Mouse (Mus musculus) adrenal gland, postnatal 10 days (tissue): ENCODE measurements around the gene Thada. TPM values are rescaled to one million over a fixed set of nuclear protein-coding genes. Genes with fewer than 3 reads are reported as not detected.

Experiments
- DNase-seq: peaks from one replicate; pipeline ENCODE4 v3.0.0; 2021; ENCODE audit warnings: mixed read lengths
- total RNA-seq, 2 experiments: library from RNA; stranded (reverse); gene quantifications; 2 replicates each; pipeline ENCODE4 v1.2.3; 2021

The Thada gene
- total RNA-seq, 2 experiments from 2014 or later = 13.0 to 18.4 TPM

DNA sequence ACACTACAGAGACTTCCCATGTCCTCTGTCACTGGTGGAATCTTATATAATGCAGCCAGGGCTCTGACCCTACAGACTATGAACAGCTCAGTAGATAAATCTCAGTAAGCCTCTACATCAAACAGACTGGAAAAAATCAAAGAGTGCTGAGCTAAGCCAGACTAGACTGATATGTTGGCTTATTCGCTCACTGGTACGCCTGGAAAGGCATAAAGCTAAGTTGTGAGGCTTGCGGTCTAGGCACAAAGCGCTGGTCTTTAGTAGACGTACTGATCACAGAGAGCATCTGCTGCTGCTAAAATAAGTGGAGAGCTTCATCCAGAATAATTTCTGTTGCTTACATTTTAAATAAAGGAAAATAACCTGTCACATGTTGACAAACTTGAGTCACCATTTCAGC, 95.6 kb downstream of the Thada start:
- no peak for DNase-seq

GRCm38 (mm10) chr17:84369769-84370168, 96.2 kb downstream of the Thada start:
- no peak for DNase-seq

DNA sequence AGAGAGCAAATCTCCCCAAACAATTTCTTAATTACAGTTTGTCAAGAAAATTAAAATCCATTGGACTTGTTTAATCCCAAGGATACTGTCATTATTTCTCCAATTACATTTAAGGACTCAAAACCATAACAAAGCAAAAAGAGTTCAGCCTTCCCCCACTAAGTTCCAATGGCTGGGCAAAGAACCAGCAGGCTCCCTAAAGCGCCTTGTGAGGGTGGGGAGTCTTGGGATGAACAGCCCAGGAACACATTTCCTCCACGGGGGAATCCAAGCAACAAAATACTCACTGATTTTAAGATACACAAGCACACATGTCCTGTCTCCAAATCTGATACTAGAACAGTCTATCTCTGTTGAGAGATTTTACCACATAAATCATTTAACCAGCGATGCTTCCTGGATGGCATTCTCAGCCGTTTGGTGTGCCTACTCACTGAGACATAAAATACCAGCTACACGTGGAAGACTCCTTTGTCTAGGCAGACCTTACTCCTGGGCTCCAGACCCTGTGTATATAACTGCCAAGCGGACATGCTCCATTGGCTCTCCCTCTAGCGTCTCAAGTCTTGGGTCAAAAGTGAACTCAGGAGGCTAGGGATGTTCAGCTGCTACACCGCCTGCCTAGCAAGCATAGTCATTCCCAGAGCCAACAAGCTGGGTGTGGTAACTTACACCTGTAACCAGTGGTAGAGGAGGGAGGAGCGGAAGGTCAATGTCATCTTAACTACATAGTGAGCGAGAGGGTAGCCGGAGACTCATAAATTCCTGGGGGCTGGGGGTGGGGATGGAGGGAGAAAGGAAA, 97.6 kb downstream of the Thada start:
- DNase-seq = no peak

DNA sequence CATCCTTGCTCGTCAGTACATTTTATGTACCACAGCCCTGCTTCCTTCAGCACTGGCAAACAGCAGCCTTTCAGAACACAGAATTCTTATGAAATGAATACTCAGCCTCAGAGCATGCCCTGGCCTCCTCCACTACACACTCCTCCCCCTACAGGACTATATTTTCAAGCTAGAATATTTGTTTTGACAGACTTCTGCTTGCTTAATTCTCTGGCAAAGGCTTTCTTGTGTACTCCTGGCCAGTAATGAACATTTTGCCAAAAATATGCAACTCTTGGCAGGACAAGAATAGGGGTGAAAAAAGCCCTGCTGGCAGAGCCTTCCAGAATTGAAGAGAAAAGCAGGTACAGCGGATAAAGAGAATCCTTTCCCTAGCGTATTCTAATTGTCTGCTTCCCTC, 98.3 kb downstream of the Thada start:
- peak; percentile 54 for DNase-seq

DNA sequence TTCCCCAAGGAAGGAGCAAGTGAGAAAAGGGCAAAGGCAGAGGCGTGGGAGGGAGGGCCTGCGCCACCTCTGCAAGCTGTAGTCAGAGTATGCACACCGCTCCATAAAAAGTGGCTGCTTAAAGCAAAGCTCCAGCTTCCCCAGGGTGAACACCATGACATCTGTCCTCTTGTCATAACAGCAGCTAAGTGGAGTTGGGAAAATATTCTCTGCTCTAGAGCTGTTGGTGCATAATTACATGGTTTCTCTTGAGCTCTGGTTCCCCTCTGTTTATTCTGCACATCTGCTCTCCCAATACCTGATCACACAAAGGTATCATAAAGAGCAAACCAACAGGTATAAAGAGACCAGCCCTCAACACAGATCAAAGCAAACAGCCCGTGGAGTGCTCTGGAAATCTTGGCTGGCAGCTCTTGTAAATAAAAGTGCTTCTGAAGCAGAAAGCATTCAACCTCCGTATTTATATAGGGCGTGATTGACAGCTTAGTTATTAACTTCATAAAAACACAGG, 100.2 kb downstream of the Thada start:
- no peak for DNase-seq

- DNase-seq = peak; percentile 70
Measured at GRCm38 (mm10) chr17:84365006-84365716, 100.8 kb downstream of the Thada start.

DNA sequence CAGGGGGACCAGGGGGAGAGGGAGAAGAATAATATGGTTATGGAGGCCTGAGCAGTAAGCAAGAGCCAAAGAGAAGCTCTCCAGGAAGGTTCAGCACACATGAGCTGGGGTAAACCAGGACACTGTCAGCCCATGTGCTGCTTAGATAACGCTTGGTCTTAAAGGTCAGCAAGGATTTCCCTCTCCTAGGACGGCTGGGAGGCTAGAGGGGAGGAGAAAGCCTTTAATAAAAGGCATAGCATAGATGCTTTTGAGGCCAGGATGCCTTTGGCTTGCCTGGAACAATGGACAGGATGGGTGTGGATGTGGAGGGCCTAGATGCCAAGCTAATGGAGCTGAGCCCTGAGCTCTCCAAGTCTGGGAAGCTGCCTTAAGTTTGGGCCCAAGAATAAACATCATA, 102.6 kb downstream of the Thada start:
- no peak for DNase-seq

DNA sequence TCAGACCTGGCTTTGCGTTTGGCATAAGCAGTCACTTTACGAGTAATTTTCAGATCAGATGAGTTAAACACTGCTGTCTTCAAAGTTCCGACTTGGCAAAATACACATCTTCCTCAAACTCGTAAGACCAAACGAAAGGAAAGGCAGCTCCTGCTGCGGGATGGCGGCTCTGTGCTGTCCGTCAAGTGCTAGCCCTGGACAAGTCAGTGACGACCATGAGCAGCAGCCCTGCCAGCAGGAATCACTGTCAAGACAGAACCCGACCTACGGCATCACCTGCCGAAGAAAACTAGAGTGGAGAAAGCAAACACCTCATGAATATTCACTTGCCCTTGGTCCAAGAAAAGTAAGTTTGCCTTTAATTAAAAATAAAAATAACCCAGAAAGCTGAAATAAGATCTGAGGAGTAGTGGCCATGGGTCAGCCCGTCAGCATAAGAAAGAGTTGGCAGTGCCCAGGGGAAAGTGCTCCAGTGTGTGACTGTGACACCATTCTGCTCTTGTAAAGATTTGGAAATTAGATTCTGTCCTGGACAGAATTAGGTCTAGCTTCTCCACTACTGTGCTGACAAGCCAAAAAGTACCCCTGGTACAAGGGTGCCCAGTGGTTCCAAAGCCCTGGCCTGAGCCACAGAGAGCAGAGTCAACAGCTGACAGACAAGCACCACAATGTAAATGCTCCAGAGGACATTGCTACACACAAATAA, 103.3 kb downstream of the Thada start:
- no peak for DNase-seq

DNA sequence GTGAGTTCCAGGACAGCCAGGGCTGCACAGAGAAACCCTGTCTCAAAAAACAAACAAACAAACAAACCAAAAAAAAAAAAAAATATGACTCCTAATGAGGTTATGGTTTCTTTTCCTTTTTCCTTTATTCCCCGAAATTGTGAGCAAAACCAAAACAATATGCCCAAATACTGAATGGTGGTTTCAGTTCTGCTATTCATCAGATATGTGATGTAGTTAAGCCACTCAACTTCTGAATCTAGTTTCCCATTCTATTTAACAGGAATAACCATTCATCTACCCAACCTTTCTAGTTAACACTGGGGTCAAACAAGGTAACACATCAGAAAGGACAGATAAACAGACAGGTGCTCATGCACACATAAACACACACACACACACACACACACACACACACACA, 105.0 kb downstream of the Thada start:
- no peak for DNase-seq

- no peak for DNase-seq
Measured at GRCm38 (mm10) chr17:84359810-84360209, 106.2 kb downstream of the Thada start.

GRCm38 (mm10) chr17:84358951-84359644, 106.9 kb downstream of the Thada start:
- no peak for DNase-seq

GRCm38 (mm10) chr17:84357776-84358175, 108.2 kb downstream of the Thada start:
- no peak for DNase-seq

- no peak for DNase-seq
Measured at GRCm38 (mm10) chr17:84356056-84356887, 109.7 kb downstream of the Thada start.

- no peak for DNase-seq
Measured at GRCm38 (mm10) chr17:84355006-84355405, 111.0 kb downstream of the Thada start.

- DNase-seq = no peak
Measured at GRCm38 (mm10) chr17:84353902-84354311, 112.1 kb downstream of the Thada start.

- DNase-seq = no peak
Measured at GRCm38 (mm10) chr17:84353224-84353901, 112.6 kb downstream of the Thada start.

DNA sequence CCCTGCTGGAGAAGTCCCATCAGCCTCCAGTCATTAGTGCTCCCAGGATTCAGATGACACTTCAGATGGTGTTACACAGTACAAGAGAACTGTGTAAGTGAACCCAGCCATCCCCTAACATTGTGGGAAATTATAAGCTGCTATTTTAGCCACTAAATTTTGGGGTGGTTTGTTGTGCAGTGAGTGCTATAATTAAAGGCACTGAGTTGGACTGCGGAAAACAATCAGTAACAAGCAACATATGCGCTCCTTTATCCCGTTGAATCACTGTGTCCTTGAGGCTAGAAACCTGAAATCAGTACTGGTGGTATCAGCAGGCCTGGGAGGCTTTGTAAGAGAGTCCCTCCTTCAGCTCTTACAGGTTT, 113.2 kb downstream of the Thada start:
- DNase-seq = no peak

DNA sequence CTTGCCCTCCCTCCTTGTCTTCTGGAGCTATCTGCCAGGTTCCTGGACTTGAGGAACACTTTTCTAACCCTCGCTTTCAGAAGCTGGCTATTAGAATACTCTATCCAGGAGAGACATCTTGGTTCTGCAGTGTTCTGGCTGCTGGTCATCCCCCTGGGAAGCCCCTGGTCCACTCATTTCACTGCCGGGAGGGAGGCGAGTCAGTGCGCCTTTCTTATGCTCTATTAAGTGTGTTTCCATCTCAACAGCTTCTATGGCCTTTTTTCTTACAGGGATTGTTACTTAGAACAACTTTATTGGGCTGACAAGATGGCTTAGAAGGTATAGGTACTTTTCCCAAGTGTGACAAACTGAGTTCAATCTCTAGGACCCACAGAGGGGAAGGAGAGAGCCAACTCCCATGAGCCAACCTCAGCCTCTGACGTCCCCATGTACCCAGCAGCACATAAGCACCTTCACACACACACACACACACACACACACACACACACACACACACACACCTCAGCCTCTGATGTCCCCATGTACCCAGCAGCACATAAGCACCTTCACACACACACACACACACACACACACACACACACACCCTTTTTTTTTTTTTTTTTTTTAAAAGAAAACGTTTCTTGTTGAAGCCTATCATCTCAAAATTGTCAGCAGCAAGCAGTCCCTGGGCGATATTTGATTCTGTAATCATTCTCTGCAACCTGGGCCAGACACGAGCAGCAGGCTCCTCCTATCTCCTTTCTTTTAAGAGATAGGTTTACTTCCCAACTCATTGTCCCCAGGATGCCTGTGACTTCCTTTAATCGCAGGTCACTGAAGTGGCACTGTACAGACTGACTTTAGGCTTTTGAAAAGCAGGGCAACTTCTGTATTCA, 113.9 kb downstream of the Thada start:
- DNase-seq = no peak

DNA sequence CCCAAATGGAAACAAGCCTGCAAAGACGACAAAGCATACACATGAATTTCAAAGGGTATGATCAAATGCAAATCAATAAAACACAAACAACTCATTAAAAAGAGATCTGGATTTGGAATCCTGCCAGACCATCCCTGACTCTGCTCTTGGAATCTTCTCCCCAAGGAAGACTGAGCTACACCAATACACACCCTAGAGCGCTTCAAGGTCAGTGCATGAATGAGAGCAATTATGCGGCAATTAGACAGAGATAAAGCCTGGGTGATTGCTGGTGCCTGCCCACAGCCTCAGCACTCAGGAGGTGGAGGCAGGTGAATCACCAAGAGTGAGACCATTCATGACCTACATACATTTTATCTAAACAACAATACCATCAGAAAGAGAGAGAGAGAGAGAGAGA, 114.7 kb downstream of the Thada start:
- no peak for DNase-seq

GRCm38 (mm10) chr17:84348865-84349264, 117.1 kb downstream of the Thada start:
- no peak for DNase-seq
